Mouse (Mus musculus) liver, adult (tissue): Measurements from ENCODE around the gene Mettl25.
A peak's percentile ranks its signal among the peaks of the same experiment; 100 is the strongest.

Experiments
- GATA4 ChIP-seq: IDR thresholded peaks from 2 replicates; pipeline ENCODE4 v1.6.1; 2014; ENCODE audit warnings: mild to moderate bottlenecking, low read length; ENCODE audit not compliant: insufficient replicate concordance

Gene Mettl25

GRCm38 (mm10) chr10:105840928-105841888 is at the start of gene Mettl25, which contains the start of gene Ccdc59:
TSS of gene Mettl25 (minus strand) at chr10:105841380.
TSS of gene Ccdc59 (plus strand) at chr10:105841067.
- peak; percentile 64; the same call in 1 of the 2 replicates for TF ChIP-seq GATA4

- TF ChIP-seq GATA4: no peak
Observed at GRCm38 (mm10) chr10:105867312-105867711, 26.1 kb upstream of the Mettl25 start.

GRCm38 (mm10) chr10:105851136-105851535 is 10.0 kb upstream of the Mettl25 start:
- no peak for TF ChIP-seq GATA4

GRCm38 (mm10) chr10:105850286-105850685 is 9.1 kb upstream of the Mettl25 start:
- TF ChIP-seq GATA4: no peak

- no peak for TF ChIP-seq GATA4
Observed at GRCm38 (mm10) chr10:105842574-105842973, 1.4 kb upstream of the Mettl25 start.

- no peak for TF ChIP-seq GATA4
Observed at GRCm38 (mm10) chr10:105834627-105835228, 6.5 kb downstream of the Mettl25 start.

GRCm38 (mm10) chr10:105806259-105807010 is 34.7 kb downstream of the Mettl25 start:
- TF ChIP-seq GATA4: no peak

- no peak for TF ChIP-seq GATA4
Observed at GRCm38 (mm10) chr10:105803461-105803860, 37.7 kb downstream of the Mettl25 start.

GRCm38 (mm10) chr10:105802132-105802531 is 39.0 kb downstream of the Mettl25 start:
- TF ChIP-seq GATA4: no peak

GRCm38 (mm10) chr10:105801147-105801546 is 40.0 kb downstream of the Mettl25 start:
- no peak for TF ChIP-seq GATA4

- TF ChIP-seq GATA4: no peak
Observed at GRCm38 (mm10) chr10:105797250-105797924, 43.8 kb downstream of the Mettl25 start.

- no peak for TF ChIP-seq GATA4
Observed at GRCm38 (mm10) chr10:105793776-105794552, 47.2 kb downstream of the Mettl25 start.

GRCm38 (mm10) chr10:105788744-105789486 is 52.3 kb downstream of the Mettl25 start:
- TF ChIP-seq GATA4: no peak
